Mouse (Mus musculus): Measurements from ENCODE around the gene Tspan4.

- TF ChIP-seq CTCF (IDR thresholded peaks at IDR 0.05; ENCODE audit: extremely low read depth, insufficient read depth, insufficient read length, insufficient replicate concordance) (no peak), POLR2A (IDR thresholded peaks at IDR 0.05; ENCODE audit: low read depth, low read length) (no peak)
Measured at GRCm38 (mm10) chr7:141474160-141474559, 880 bp upstream of the Tspan4 start.
